Mouse (Mus musculus) left cerebral cortex, postnatal 36 days (tissue): ENCODE measurements around the gene Lfng. TPM values are rescaled to one million over a fixed set of nuclear protein-coding genes. Genes with fewer than 3 reads are reported as not detected.

Experiments
- DNase-seq, 2 experiments: peaks; one replicate each; pipeline ENCODE4 v3.0.0; 2021 to 2022; ENCODE audit warnings: low spot score in 2 of 2, mixed read lengths in 1 of 2
- intact Hi-C: fragments of 180-260 bp; cut with DNase I; formaldehyde crosslinking; loops from one replicate; pipeline ENCODE4 v1.15.1; 2025
- total RNA-seq, 2 experiments: library from RNA; stranded (reverse); gene quantifications; 2 replicates each; pipeline ENCODE4 v1.2.3; 2021

The Lfng gene
- total RNA-seq, 2 experiments from 2014 or later, result 22.6 to 23.6 TPM

GRCm38 (mm10) chr5:140649101-140649667 lies 42.1 kb downstream of the Lfng start:
- intact Hi-C loops, result no loop called here
- DNase-seq, result peak; percentile 94 to 95

- intact Hi-C loops, result no loop called here
- DNase-seq, result no peak
Observed at GRCm38 (mm10) chr5:140649881-140650414, 42.8 kb downstream of the Lfng start.

GRCm38 (mm10) chr5:140651231-140651630 lies 44.1 kb downstream of the Lfng start:
- intact Hi-C loops, result no loop called here

GRCm38 (mm10) chr5:140652587-140652986 lies 45.5 kb downstream of the Lfng start:
- no peak for DNase-seq
- intact Hi-C loops, result no loop called here

More at GRCm38 (mm10) chr5:140651231-140651630, 44.1 kb downstream of the Lfng start:
- DNase-seq, result no peak

- no peak for DNase-seq
- intact Hi-C loops, result no loop called here
Observed at GRCm38 (mm10) chr5:140654096-140654845, 47.2 kb downstream of the Lfng start.

GRCm38 (mm10) chr5:140659607-140660272 lies 52.6 kb downstream of the Lfng start:
- peak; percentile 72 for DNase-seq
- intact Hi-C loops, result loop anchor here (2.0 kb wide), 1 partner anchor 13 kb away; no protein-coding TSS in a partner anchor

- DNase-seq, result no peak
Observed at GRCm38 (mm10) chr5:140660398-140660797, 53.3 kb downstream of the Lfng start.

GRCm38 (mm10) chr5:140661427-140661826 lies 54.3 kb downstream of the Lfng start:
- no peak for DNase-seq
- intact Hi-C loops, result loop anchor here (2.0 kb wide), 1 partner anchor 15 kb away; no protein-coding TSS in a partner anchor

More at GRCm38 (mm10) chr5:140660398-140660797, 53.3 kb downstream of the Lfng start:
- intact Hi-C loops, result loop anchor here (2.0 kb wide), 1 partner anchor 14 kb away; no protein-coding TSS in a partner anchor

- intact Hi-C loops, result loop anchor here (2.0 kb wide), 1 partner anchor 15 kb away; no protein-coding TSS in a partner anchor
- DNase-seq, result peak in 1 of 2 experiments; percentile 66
Observed at GRCm38 (mm10) chr5:140661875-140662643, 54.9 kb downstream of the Lfng start.

GRCm38 (mm10) chr5:140662741-140663592 lies 55.8 kb downstream of the Lfng start:
- intact Hi-C loops, result no loop called here

GRCm38 (mm10) chr5:140663621-140664180 lies 56.6 kb downstream of the Lfng start:
- intact Hi-C loops, result no loop called here

More at GRCm38 (mm10) chr5:140662741-140663592, 55.8 kb downstream of the Lfng start:
- peak in 1 of 2 experiments; percentile 52 for DNase-seq

More at GRCm38 (mm10) chr5:140663621-140664180, 56.6 kb downstream of the Lfng start:
- no peak for DNase-seq

Other genes with a start within 250 kb of the Lfng start
- 10 to 100 TPM; 12.1 to 15.1 TPM for gene Snx8, start 218.1 kb upstream of the Lfng start, total RNA-seq
- 10 to 100 TPM; 86.7 to 90.1 TPM for gene Eif3b, start 188.0 kb upstream of the Lfng start, total RNA-seq
- not detected for gene Gm4869, start 161.7 kb upstream of the Lfng start, total RNA-seq
- 10 to 100 TPM; 19.9 to 20.2 TPM for gene Chst12, start 101.8 kb upstream of the Lfng start, total RNA-seq
- gene Grifin, start 42.2 kb upstream of the Lfng start, total RNA-seq, result under 1 TPM in 1 of 2 experiments, not detected in 1; 0.94 TPM
- 100 to 1,000 TPM; 257 to 267 TPM for gene Ttyh3, start 41.7 kb downstream of the Lfng start, total RNA-seq
- 10 to 100 TPM; 44.6 to 60.1 TPM for gene Iqce, start 95.1 kb downstream of the Lfng start, total RNA-seq
- 10 to 100 TPM; 20.4 to 21.9 TPM for gene Brat1, start 97.7 kb downstream of the Lfng start, total RNA-seq
- 10 to 100 TPM; 16.6 to 24.8 TPM for gene Amz1, start 116.8 kb downstream of the Lfng start, total RNA-seq
- gene Gna12, start 223.1 kb downstream of the Lfng start, total RNA-seq, result 10 to 100 TPM; 67.4 to 86.6 TPM